Mouse (Mus musculus) cerebellum, adult 11 months (tissue): ENCODE data around the gene Ssu72.
"Not testable (repeated sequence)": the region's sequence is repeated elsewhere in the genome, so short reads cannot be mapped to it uniquely, and the experiment has no call there.

Source experiments
- DNase-seq: peaks from one replicate; pipeline ENCODE4 v3.0.0; 2022

The Ssu72 gene

GRCm38 (mm10) chr4:155703425-155703929, 1.1 kb upstream of the Ssu72 start:
- DNase-seq: no peak

GRCm38 (mm10) chr4:155705592-155705929, 961 bp downstream of the Ssu72 start:
- DNase-seq: no peak

DNA sequence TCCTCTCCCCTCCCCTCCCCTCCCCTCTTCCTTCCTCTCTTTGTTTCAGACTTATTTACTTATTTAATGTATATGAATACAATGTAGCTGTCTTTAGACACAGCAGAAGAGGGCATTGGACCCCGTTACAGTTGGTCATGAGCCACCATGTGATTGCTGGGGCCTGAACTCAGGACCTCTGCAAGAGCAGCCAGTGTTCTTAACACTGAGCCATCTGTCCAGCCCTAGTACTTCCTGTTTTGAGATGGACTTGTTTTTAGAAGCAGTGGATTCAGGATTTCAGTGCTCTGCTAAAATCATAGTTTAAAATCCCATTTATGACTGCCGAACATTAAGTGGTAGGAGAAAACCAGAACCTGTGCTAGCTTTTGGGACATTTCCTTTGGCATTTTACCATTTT, 4.0 kb downstream of the Ssu72 start:
- DNase-seq: no peak

GRCm38 (mm10) chr4:155708988-155709387, 4.4 kb downstream of the Ssu72 start:
- no peak for DNase-seq

- DNase-seq: peak; percentile 62
Measured at GRCm38 (mm10) chr4:155710521-155711252, 6.1 kb downstream of the Ssu72 start.

- no peak for DNase-seq
Measured at GRCm38 (mm10) chr4:155721668-155722083, 17.1 kb downstream of the Ssu72 start.

- no peak for DNase-seq
Measured at GRCm38 (mm10) chr4:155727993-155728392, 23.4 kb downstream of the Ssu72 start.

- DNase-seq: no peak
Measured at GRCm38 (mm10) chr4:155733267-155733666, 28.7 kb downstream of the Ssu72 start.

DNA sequence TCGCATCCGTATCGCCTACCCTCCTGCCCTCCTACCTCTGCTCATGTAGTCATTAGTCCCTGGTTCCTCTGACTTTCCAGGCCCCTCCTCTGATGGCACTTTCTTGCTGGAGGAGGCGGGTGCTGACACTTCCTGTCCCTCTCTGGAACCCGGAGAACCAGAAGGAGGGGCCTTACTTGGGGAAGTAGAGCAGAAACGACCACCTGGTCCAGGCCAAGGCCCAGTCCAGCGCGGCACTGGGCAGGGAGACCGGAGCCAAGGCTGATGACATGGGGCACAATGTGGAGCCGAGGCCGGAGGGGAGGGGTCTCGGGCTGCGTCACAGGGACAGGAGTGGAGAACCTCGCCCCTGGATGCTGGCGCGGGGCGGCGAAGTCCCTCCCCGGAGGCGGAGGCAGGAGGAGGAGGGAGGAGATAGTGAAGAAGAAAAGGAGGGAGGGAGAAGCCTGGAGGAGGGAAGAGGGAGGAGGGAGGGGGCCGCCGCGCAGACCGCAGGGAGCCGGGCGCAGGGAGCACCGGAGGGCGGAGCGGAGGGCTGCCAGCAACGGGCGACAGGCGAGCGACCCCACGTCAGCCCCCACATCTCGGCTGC, 29.8 kb downstream of the Ssu72 start, which contains the start of gene Tmem240:
Gene Tmem240 (plus strand): TSS at position 451 of the 592 bp plus-strand sequence.
- peak; percentile 93 for DNase-seq

DNA sequence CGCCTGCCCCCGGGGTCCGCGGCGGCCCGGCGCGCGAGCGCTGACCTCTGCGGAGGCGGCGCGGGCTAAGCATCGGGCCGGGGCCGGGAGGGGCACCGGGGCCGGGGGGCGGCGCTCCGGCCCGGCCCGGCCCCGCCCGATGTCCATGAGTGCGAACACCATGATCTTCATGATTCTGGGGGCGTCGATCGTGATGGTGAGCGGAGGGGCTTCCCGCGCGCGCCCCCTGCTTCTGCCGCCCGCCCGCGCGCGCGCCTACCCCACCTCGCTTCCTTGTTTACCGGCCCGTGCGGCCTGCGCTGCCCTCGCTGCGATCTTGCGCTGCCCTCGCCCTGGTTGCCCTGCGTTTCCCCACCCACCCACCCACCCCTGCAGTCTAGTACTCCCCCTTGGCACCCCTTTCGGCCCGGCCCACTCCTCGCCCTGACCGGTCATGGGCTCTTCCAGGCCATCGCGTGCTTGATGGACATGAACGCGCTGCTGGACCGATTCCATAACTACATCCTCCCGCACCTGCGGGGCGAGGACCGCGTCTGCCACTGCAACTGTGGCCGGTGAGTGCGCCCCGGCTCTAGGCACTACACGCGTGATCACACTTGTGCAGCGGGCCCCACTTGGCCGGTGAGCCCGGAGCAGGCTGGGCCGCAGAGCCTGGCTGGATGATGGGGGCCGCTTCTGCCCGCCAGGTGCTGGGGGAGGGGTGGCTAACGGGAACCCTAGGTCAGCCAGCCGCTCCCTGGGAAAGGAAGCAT, 30.5 kb downstream of the Ssu72 start:
- DNase-seq: peak; percentile 78

DNA sequence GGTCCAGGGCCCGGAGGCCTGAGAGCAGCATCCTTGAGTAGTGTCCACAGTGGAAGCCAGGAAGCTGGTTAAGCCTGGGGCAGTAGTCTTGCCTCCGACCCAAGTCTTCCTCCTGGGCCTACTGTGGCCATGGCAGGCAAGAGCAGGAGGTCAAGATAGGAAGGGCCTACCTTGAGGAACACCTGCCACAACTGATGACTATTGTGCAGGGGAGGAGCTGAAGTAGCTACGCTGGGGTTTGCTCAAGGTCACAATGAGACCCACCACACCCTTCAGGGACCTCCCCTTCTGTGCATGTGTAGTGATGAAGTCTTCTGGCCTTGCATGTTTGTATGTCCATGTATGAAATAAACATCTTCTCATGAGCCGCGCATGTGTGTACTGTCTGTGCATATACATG, 31.2 kb downstream of the Ssu72 start:
- no peak for DNase-seq

- DNase-seq: no peak
Measured at GRCm38 (mm10) chr4:155736421-155736820, 31.8 kb downstream of the Ssu72 start.

DNA sequence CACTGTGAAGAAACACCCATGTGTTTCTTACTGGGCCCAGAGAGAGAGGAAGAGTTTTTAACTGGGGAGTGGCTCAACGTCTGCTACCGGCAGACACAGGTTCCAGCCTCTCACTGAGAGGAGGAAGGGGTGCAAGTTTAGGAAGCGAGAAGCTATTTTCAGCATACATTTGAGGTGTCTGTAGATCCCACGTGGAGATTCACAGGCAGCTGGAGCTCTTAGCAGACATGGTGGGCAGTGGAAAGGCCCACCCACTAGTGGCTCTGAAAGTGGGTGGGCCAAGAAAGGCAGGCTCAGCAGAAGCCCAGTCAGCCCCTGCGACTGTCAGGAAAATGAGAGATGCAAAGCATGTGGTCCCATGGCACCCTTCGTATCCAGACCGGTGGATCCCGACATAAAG, 33.7 kb downstream of the Ssu72 start:
- no peak for DNase-seq

DNA sequence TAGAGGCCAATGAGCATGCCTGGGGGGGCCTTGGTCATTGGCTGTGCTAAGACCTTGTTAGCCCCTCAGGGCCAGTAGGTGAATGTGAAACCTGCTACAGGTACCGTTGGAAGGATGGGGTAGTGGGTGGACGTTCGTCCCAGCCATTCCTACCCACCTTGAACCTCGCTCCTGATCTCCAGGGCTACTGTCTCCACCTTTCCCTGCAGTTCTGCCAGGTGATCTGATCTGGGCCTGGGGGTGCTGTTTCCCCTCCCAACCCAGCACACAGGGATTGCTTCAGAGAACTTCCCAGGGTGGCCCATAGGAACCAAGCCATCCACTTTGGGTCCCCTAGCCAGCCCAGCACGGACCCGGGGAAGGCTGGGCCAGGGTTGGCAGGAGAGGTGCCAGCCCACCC, 34.6 kb downstream of the Ssu72 start:
- no peak for DNase-seq

DNA sequence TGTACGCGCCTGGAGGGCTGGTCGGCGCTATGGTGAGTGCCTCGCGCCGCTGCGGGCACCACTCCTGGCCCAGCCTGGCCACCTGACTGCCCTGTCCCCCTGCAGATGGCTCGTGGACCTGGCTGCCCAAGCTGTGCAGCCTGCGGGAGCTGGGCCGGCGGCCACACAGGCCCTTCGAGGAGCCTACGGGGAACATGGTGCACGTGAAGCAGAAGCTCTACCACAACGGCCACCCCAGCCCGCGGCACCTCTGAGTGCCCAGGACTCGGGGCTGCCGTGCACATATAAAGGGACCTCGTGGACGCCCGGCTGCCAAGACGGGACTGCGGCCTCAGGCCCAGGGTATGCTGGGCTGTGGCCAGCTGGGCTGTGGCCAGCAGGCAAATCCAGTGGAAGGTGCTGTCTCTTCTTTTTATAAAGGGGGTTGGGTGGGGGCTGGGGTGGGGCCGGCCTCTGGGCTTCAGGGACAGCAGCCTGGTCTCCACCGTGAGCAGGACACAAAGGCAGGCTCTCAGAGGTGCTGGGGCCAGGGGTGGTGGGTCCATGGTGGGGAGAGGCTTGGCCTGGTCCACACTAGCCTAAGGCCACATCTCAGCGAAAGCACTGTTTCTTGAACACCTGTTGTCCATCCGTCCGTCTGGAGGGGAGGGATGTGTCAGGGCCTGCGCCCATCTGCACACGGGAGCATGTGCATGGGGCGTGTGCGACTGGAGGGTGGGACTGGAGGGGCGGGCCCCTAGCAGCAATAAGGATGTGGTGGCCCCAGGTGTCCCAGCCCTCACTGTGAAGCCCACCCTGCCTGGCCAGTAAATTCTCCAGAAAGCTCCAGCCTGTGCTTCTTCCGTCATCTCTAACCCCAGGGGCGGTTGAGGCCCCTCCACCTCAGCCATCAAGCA, 35.4 kb downstream of the Ssu72 start:
- DNase-seq: peak; percentile 77

- DNase-seq: not testable (repeated sequence)
Measured at GRCm38 (mm10) chr4:155740681-155741080, 36.1 kb downstream of the Ssu72 start.

DNA sequence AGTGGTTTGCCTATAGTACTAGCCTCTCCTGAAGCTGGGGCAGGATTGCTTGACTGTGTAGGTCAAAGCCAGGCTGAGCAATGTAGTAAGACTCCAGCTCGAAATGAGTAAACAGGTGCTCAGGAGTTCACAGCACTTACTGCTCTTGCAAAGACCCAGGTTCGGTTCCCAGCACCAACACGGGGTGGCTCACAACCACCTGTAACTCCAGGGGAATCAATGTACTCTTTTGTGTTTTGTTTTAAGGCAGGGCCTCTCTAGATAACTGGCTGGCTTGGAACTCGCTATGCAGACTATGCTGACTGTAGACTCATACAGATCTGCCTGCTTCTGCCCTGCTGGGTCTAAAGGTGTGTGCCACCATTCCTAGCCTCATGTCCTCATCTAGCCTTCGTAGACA, 38.1 kb downstream of the Ssu72 start:
- DNase-seq: no peak

DNA sequence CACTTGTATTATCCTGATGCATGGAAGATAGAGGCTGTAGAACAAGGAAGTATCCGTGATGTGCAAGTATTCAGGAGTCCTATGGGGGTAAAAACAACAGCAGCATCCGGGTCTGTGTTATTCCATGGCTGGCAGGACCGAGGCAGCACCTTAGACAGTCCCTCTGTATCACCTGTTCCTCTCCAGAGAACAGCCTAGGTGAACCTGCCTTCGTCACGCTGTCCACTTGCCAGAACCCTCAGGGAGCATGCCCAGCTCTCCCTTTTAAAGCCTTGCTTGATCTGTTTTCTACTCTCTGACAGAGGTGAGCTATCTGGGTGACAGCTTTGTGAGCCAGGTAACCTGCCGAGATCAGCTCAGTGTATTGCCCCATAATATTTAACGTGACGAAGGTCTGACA, 39.9 kb downstream of the Ssu72 start:
- peak; percentile 49 for DNase-seq

DNA sequence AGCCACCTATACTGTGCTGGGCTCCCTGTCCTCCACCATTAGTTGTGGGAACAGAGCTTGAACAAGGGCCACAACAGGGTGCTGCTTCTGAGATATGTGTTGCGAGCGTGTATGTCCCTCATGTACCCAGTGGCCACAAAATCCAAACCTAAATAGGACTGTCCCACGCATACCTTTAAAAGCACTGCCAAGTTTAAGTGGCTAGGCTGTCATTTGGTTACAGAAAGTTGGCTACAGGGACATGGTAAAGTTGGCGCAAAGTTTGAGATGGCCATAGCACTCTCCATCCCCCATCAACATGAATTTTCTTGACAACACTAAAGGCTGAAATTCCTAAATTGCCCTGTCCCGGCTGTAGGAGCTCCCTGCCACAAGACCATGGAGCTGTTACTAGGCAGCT, 40.5 kb downstream of the Ssu72 start:
- DNase-seq: no peak

- peak; percentile 73 for DNase-seq
Measured at GRCm38 (mm10) chr4:155746036-155746548, 41.5 kb downstream of the Ssu72 start.

DNA sequence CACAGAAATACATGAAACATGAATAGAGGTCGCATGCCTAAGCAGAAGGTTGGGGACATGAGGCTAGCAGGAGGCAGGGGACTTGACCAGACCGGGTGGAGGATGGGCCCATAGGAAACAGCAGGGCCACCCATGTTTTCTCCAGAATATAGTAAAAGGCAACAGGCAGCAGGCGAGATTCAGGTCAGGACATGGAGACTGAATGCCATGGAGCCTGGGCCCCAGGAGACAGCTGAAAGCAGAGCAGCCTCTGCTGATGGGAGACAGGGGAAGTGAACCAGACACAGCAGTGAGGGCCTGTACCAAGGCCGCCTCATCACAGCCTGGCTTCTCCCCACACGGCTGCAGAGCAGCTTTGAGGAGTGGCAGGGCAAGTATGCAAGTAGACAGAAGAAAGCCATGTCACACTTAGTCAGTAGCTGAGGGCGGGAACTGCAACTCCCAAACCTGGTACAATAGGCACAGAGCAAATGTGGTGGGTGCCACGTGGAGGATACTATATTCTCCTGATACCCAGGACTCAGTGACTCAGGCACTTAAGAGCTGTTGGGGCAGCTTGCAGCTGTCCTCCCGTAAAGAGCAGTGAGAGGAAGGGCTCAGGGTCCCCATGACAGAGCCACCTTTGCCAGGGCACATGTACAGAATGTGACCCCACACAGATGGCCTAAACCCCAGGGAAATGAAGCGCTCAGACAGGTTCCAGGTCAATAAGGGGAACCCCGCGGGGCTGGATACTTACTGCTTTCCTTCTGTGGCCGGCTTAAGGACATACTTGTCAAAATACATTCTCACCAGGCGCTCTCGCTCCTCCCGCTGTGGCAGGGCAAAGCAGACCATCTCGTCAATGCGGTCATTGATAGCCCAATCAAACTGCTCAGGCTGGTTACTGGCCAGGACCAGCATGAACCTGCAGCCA, 42.2 kb downstream of the Ssu72 start:
- DNase-seq: peak; percentile 46
